Mouse (Mus musculus) left cerebral cortex, postnatal 10 days (tissue): ENCODE measurements around the gene Creb5. TPM values are rescaled to one million over a fixed set of nuclear protein-coding genes. Genes with fewer than 3 reads are reported as not detected.

ENCODE experiments used
- DNase-seq, 2 experiments: peaks; one replicate each; pipeline ENCODE4 v3.0.0; 2021 to 2022; ENCODE audit warnings: low spot score in 2 of 2, mixed read lengths in 1 of 2; ENCODE audit errors: extremely low spot score in 1 of 2
- intact Hi-C: fragments of 180-260 bp; cut with DNase I; formaldehyde crosslinking; loops from one replicate; pipeline ENCODE4 v1.15.1; 2025
- total RNA-seq, 2 experiments: library from RNA; stranded (reverse); gene quantifications; 2 replicates each; pipeline ENCODE4 v1.2.3; 2021

Gene Creb5
- total RNA-seq, 2 experiments from 2014 or later, result 2.4 to 2.9 TPM

DNA sequence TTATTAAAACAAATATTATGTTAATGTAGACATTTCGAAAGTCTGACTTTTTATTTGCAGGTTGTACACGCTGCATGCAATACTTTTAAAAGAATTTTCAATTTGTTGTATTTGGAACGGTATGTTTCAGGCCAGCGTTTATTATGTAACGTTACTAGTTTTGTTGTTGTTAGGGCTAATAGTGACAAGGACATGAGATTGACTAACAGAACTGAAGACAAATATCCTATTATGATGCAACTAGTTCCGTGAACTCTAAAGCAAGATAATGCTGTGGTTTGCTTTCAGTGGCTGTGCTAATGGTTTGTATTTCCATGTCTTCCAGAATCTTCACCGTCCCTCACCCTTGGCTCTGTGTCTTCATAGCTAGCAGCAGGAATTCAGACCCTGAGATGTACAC lies 357.9 kb downstream of the Creb5 start:
- DNase-seq, result no peak

GRCm38 (mm10) chr6:53649782-53650181 lies 362.7 kb downstream of the Creb5 start:
- DNase-seq, result no peak
- intact Hi-C loops, result loop anchor here (5.0 to 10.0 kb wide), 2 partner anchors 362 to 485 kb away; partner anchors contain the start of gene Creb5

More for the DNA sequence above, 357.9 kb downstream of the Creb5 start:
- intact Hi-C loops, result loop anchor here (10.0 kb wide), 1 partner anchor 480 kb away; no protein-coding TSS in a partner anchor

GRCm38 (mm10) chr6:53652691-53653090 lies 365.6 kb downstream of the Creb5 start:
- DNase-seq, result no peak
- intact Hi-C loops, result loop anchor here (5.0 kb wide), 1 partner anchor 365 kb away; the partner anchor contains the start of gene Creb5

DNA sequence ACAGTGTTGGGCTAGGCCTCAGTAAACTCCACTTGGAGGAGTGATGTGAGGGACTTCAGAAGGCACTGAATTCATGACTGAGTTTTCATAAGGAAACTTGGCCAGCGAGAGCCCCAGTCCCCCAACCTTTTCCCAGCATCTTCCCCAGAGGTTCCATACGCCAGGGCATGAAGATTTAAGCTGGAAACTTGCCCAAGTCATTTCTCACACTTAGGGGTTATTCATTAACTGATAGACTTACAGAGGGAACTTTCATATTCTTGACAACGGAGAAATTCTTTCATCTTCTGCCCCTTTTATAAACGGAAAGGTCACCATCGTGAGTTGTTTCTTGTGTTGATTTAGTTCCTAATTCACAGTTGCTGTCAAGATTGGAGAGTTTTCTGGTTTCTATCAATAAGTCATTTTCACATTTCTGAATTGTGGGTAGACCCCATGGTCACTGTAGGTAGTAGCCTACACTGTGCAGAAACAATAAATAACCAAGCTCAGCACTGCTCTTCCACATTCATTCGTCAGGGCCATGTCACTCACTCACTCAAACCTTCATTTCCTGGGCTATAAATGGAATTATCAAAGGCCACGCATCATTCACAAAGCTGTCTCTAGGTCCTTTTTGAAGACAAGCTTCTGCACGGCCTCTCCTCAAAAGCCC lies 366.8 kb downstream of the Creb5 start:
- intact Hi-C loops, result loop anchor here (5.0 kb wide), 1 partner anchor 367 kb away; the partner anchor contains the start of gene Creb5
- DNase-seq, result no peak

DNA sequence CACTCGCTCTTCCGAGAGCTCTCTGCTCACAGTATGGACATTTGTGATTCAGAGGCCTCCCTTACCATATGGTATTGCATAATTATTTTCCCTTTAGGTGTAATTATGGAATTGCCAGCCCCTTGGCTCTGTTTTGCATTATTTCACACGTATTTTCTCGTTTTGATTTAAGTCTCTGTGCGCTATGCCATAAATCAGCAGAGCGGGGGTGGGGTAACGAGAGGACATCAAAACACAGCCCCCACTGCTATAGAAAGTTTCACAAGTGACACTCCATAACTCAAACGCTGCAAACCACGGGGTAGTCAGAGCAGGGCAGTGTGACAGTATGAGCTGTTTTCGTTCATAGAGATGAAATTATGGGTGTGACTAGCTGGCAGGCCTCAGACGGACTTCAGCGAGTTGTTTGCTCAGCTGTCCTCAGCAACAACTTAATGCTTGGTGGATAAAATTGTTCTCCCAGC lies 367.3 kb downstream of the Creb5 start:
- intact Hi-C loops, result loop anchor here (5.0 kb wide), 1 partner anchor 367 kb away; the partner anchor contains the start of gene Creb5

GRCm38 (mm10) chr6:53656466-53656865 lies 369.4 kb downstream of the Creb5 start:
- intact Hi-C loops, result no loop called here
- DNase-seq, result no peak

More for the DNA sequence above, 367.3 kb downstream of the Creb5 start:
- no peak for DNase-seq

DNA sequence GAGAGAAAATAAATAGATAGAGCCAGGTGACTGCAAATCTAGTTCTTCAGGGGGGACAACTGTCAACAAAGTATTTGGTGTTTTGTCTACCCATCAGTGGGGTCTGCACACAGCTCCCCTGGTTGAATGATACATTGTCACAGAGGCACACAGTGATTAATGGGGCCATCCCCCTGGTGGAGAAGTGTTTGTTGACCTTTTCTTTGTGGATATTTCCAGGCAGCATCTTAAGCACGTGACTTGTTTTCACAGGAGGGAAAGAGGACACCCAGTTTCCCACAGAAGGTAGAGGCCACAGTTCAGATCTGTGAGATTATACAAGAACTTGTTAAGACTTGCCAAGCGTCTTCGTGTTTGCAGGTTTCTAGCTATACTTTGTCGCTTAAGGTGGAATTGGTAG lies 370.4 kb downstream of the Creb5 start:
- intact Hi-C loops, result no loop called here

DNA sequence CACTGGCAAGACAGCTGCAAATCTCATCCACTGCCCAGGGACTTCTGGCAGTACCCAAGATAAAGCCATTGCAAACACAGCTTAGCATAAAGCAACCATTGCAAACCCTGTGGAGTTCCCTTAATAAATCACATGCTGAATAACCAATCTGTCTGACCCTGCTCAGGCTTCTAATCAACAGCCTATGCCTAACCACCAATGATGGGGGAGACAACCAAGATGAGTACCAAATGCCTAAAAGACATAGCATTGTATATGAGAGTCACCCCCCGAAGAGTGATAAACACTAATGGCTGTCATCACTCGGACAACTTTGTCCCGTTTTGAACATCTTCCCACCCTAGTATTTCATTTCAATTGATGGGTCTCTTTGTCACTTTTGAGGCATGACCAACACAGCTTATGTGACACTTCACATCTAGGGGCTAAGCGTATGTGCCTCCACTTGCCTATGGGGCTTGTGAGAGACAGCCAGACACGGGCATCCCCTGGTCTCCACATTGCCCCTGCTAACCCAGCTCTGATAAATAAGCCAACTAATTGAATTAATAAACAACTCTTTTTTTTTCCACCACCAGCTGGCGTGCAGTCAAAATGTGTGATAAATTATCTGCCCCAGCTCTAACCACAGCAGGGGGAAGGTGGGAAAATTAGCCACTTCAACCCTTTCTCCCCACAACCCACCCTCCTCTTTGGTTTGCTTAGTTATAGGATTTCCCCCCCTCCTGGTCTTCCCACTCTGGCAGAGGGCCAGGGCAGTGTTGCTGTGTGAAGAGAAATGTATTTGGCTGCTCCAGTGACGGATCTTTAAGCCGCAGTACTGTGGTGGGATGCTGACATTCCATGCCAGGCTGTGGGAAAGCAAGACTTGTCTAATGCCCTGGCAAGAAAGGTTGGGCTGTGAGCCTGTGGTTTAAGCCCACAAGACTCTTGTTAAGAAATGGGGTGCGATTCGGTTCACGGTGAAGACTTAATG lies 376.1 kb downstream of the Creb5 start:
- intact Hi-C loops, result no loop called here
- DNase-seq, result peak in 1 of 2 experiments; percentile 26

More for the DNA sequence above, 370.4 kb downstream of the Creb5 start:
- no peak for DNase-seq

- intact Hi-C loops, result no loop called here
- DNase-seq, result no peak
Measured at GRCm38 (mm10) chr6:53664759-53665158, 377.7 kb downstream of the Creb5 start.

- DNase-seq, result no peak
- intact Hi-C loops, result no loop called here
Measured at GRCm38 (mm10) chr6:53666503-53666902, 379.4 kb downstream of the Creb5 start.

DNA sequence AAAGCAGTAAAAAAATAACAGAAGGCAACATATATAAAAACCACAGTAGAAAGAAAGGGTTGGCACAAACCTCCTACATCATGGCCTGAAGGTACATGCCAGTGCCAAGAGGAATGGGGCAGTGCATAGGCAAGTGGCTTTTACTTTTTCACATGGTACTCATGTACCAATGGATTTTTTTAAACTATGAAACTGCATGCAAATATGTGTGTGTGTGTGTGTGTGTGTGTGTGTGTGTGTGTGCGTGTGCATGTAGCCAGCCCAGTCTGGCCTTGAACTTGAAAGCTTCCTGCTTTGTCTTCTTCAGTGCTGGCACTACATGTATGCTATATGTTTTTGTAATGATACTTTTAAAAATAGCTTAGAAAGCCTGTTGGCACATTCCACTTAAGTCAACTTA lies 391.2 kb downstream of the Creb5 start:
- intact Hi-C loops, result no loop called here
- DNase-seq, result no peak

GRCm38 (mm10) chr6:53680046-53680445 lies 393.0 kb downstream of the Creb5 start:
- intact Hi-C loops, result no loop called here
- no peak for DNase-seq

GRCm38 (mm10) chr6:53684416-53684815 lies 397.3 kb downstream of the Creb5 start:
- DNase-seq, result no peak
- intact Hi-C loops, result no loop called here

GRCm38 (mm10) chr6:53685323-53685722 lies 398.3 kb downstream of the Creb5 start:
- DNase-seq, result no peak
- intact Hi-C loops, result no loop called here

GRCm38 (mm10) chr6:53688762-53689477 lies 401.9 kb downstream of the Creb5 start:
- intact Hi-C loops, result no loop called here
- DNase-seq, result no peak

DNA sequence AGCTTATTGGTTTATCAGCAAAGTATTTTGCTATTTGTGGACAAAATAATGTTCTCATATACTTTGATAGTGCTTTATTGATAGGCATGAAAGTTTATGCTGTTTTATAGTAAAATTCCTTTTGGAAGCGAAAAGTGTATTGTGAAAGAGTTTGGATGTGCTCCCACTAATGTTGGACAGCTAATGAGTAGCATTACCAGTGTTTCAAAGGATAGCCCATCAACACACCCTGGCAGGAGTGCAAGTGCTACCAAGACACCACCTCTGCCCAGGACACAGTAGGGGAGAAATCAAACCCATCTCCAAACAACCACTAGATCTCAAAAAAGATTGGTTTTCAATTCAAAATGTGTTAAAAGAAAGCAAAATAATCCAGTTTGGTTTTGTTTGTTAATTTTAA lies 403.9 kb downstream of the Creb5 start:
- no peak for DNase-seq

GRCm38 (mm10) chr6:53695216-53695615 lies 408.1 kb downstream of the Creb5 start:
- DNase-seq, result no peak
- intact Hi-C loops, result no loop called here

More for the DNA sequence above, 403.9 kb downstream of the Creb5 start:
- intact Hi-C loops, result no loop called here

DNA sequence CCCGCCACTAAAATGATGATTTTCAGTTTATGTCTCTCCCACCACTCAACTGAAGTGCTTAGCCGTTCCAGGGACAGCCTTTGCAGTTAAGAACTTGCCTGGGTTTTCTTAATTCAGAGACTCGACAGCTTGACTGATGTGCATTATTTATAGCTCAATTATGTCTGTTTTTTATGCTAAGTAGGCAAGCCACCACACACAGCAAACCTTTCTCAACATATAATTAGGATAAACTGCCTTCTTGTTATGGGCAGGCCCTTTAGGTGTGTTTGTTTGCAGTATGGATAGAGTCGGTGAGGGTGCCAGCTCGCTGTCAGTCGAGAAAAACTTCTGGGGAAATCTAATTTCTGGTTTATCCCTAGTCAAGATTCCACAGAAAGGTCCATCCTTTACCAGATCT lies 409.4 kb downstream of the Creb5 start:
- intact Hi-C loops, result no loop called here
- no peak for DNase-seq

- intact Hi-C loops, result no loop called here
- DNase-seq, result peak; percentile 27 to 37
Measured at GRCm38 (mm10) chr6:53696921-53697320, 409.9 kb downstream of the Creb5 start.
